ENCODE assay signal across 13 mouse cellular contexts in the genomic region with DNA sequence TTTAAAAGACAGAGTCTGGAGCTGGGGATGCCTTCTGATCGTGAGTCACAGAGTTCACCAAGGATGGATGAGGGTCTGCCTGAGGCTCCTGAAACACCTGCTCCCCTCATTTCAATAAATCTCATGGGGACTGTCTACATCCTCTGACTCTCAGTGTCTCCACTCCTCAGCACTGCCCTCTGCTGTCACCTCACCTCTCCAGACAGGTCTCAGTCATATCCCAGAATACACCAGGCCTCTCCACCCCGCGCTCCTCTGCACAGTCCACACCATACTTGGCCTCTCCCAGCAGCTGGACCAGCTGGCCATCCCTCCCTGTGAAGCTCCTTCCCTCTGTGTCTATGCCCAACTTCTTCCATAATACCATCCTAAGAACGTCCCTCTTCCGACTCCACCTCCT.
DNase-seq lines count a peak whose midpoint lies in the region; ATAC-seq and TF ChIP-seq lines count a peak whose summit lies in the region.
"Had no signal": no experiment of that assay in that cellular context is flagged by ENCODE, and none has a peak within 500 bp of the region (broad histone marks: within the 10 kb centered on the region; RNA-seq: fewer than 3 reads in every experiment).

No protein-coding gene starts in this region.

- H3K4me2 ChIP-seq in embryonic facial prominence, embryonic 11.5 days (ENCODE audit: low read depth, low read length), result no peak overlapping the region
- no peak overlapping the region for H3K4me2 ChIP-seq in kidney, embryonic 15.5 days
- no peak overlapping the region for H3K4me2 ChIP-seq in neural tube, embryonic 12.5 days (replicated peaks)
- H3K4me2 ChIP-seq in neural tube, embryonic 15.5 days, result no peak overlapping the region
- H3K4me2 ChIP-seq: forebrain, embryonic 12.5 days; liver, embryonic 15.5 days had no signal

- peak; percentile 42; the same call in 1 of the 2 replicates for ATAC-seq in embryonic facial prominence, embryonic 11.5 days (replicated peaks; ENCODE audit: insufficient number of reproducible peaks, low FRiP score, low TSS enrichment, low read depth)
- ATAC-seq in kidney, embryonic 15.5 days (replicated peaks; ENCODE audit: low FRiP score), result peak; percentile 43; the same call in 1 of the 2 replicates
- ATAC-seq in neural tube, embryonic 12.5 days (ENCODE audit: low FRiP score, low read depth), result 0 out of 2 replicates have a peak, but pooled peaks have one; percentile 37
- ATAC-seq in neural tube, embryonic 15.5 days (ENCODE audit: low FRiP score), result no peak
- ATAC-seq in CD4-positive, CD25-positive, alpha-beta regulatory T cell, adult 4 months, result no peak

- peak; percentile 34; the same call in 1 of the 2 replicates for TF ChIP-seq CTCF in small intestine, adult 2 months (IDR thresholded peaks at IDR 0.05; ENCODE audit: extremely low read depth, insufficient read length, insufficient replicate concordance, low read depth, low read length)

- no peak overlapping the region for H3K4me3 ChIP-seq in embryonic facial prominence, embryonic 11.5 days (ENCODE audit: low read depth, low read length)
- no peak overlapping the region for H3K4me3 ChIP-seq in embryonic facial prominence, embryonic 10.5 days
- H3K4me3 ChIP-seq in kidney, embryonic 15.5 days (replicated peaks), result no peak overlapping the region
- no peak overlapping the region for H3K4me3 ChIP-seq in neural tube, embryonic 12.5 days
- no peak overlapping the region for H3K4me3 ChIP-seq in neural tube, embryonic 15.5 days (replicated peaks)
- H3K4me3 ChIP-seq in small intestine, adult 2 months (ENCODE audit: low read depth, low read length), result no peak overlapping the region
- H3K4me3 ChIP-seq: forebrain, embryonic 12.5 days; liver, embryonic 15.5 days had no signal

- DNase-seq in embryonic facial prominence, embryonic 11.5 days (ENCODE audit: low spot score), result no peak
- DNase-seq in embryonic facial prominence, embryonic 10.5 days (ENCODE audit: low spot score), result no peak
- DNase-seq in kidney, postnatal 10 days, result no peak
- DNase-seq: adrenal gland, postnatal 14 days; kidney, adult 9 months; right cerebral cortex, postnatal 14 days had no signal

- no peak overlapping the region for H3K9ac ChIP-seq in embryonic facial prominence, embryonic 11.5 days (replicated peaks; ENCODE audit: low read length)
- H3K9ac ChIP-seq in kidney, embryonic 15.5 days, result no peak overlapping the region
- H3K9ac ChIP-seq in neural tube, embryonic 12.5 days, result no peak overlapping the region
- no peak overlapping the region for H3K9ac ChIP-seq in neural tube, embryonic 15.5 days (replicated peaks)
- H3K9ac ChIP-seq: forebrain, embryonic 12.5 days; liver, embryonic 15.5 days had no signal

- no peaks in the 10 kb centered on the region for H3K36me3 ChIP-seq in embryonic facial prominence, embryonic 11.5 days (replicated peaks; ENCODE audit: control insufficient read depth, insufficient read depth, low read depth, low read length)
- H3K36me3 ChIP-seq in embryonic facial prominence, embryonic 10.5 days (replicated peaks), result no peaks in the 10 kb centered on the region
- H3K36me3 ChIP-seq in kidney, embryonic 15.5 days, result no peaks in the 10 kb centered on the region
- H3K36me3 ChIP-seq in neural tube, embryonic 12.5 days, result no peaks in the 10 kb centered on the region
- no peaks in the 10 kb centered on the region for H3K36me3 ChIP-seq in neural tube, embryonic 15.5 days
- 0 out of 2 replicates have a peak, but pooled peaks cover 3% of the 10 kb centered on the region for H3K36me3 ChIP-seq in small intestine, adult 2 months (ENCODE audit: control insufficient read depth, insufficient read depth, low read length)
- H3K36me3 ChIP-seq: forebrain, embryonic 12.5 days; liver, embryonic 15.5 days had no signal

- no peaks in the 10 kb centered on the region for H3K4me1 ChIP-seq in embryonic facial prominence, embryonic 11.5 days (ENCODE audit: control insufficient read depth, insufficient read depth, low read length)
- 0 out of 2 replicates have a peak, but pooled peaks cover 4% of the 10 kb centered on the region for H3K4me1 ChIP-seq in embryonic facial prominence, embryonic 10.5 days
- H3K4me1 ChIP-seq in kidney, embryonic 15.5 days, result peaks cover 7% of the 10 kb centered on the region; the same call in 1 of the 2 replicates
- peaks cover 6% of the 10 kb centered on the region; the same call in 1 of the 2 replicates for H3K4me1 ChIP-seq in neural tube, embryonic 12.5 days
- peaks cover 4% of the 10 kb centered on the region; the same call in 1 of the 2 replicates for H3K4me1 ChIP-seq in neural tube, embryonic 15.5 days
- H3K4me1 ChIP-seq in small intestine, adult 2 months (ENCODE audit: control insufficient read depth, insufficient read depth, insufficient read length, low read length), result peaks cover 7% of the 10 kb centered on the region; the same call in 1 of the 2 replicates
- H3K4me1 ChIP-seq: liver, embryonic 15.5 days had no signal

- no peaks in the 10 kb centered on the region for H3K27me3 ChIP-seq in embryonic facial prominence, embryonic 11.5 days (ENCODE audit: control insufficient read depth, insufficient read depth, low read length)
- no peaks in the 10 kb centered on the region for H3K27me3 ChIP-seq in embryonic facial prominence, embryonic 10.5 days (replicated peaks; ENCODE audit: low read depth, poor library complexity, severe bottlenecking)
- no peaks in the 10 kb centered on the region for H3K27me3 ChIP-seq in kidney, embryonic 15.5 days
- no peaks in the 10 kb centered on the region for H3K27me3 ChIP-seq in neural tube, embryonic 12.5 days (replicated peaks)
- no peaks in the 10 kb centered on the region for H3K27me3 ChIP-seq in neural tube, embryonic 15.5 days (replicated peaks)
- no peaks in the 10 kb centered on the region for H3K27me3 ChIP-seq in small intestine, adult 2 months (ENCODE audit: control insufficient read depth, insufficient read depth, low read length)
- H3K27me3 ChIP-seq: forebrain, embryonic 12.5 days; liver, embryonic 15.5 days had no signal

- H3K9me3 ChIP-seq in embryonic facial prominence, embryonic 11.5 days (replicated peaks; ENCODE audit: control insufficient read depth, low read length), result no peaks in the 10 kb centered on the region
- H3K9me3 ChIP-seq in embryonic facial prominence, embryonic 10.5 days, result no peaks in the 10 kb centered on the region
- no peaks in the 10 kb centered on the region for H3K9me3 ChIP-seq in kidney, embryonic 15.5 days (replicated peaks)
- no peaks in the 10 kb centered on the region for H3K9me3 ChIP-seq in neural tube, embryonic 12.5 days
- no peaks in the 10 kb centered on the region for H3K9me3 ChIP-seq in neural tube, embryonic 15.5 days (replicated peaks)
- H3K9me3 ChIP-seq: forebrain, embryonic 12.5 days; liver, embryonic 15.5 days had no signal

- WGBS in embryonic facial prominence, embryonic 11.5 days, result 68% methylated on average over 5 of the region's 5 CpGs
- 76% methylated on average over 5 of the region's 5 CpGs for WGBS in embryonic facial prominence, embryonic 10.5 days
- 86% methylated on average over 5 of the region's 5 CpGs for WGBS in kidney, embryonic 15.5 days
- 74% methylated on average over 5 of the region's 5 CpGs for WGBS in neural tube, embryonic 12.5 days
- 72% methylated on average over 5 of the region's 5 CpGs for WGBS in neural tube, embryonic 15.5 days
- WGBS in small intestine, adult 2 months, result 78% methylated on average over 5 of the region's 5 CpGs

- H3K27ac ChIP-seq in embryonic facial prominence, embryonic 11.5 days (replicated peaks; ENCODE audit: low read depth, low read length), result no peak overlapping the region
- no peak overlapping the region for H3K27ac ChIP-seq in embryonic facial prominence, embryonic 10.5 days (replicated peaks)
- no peak overlapping the region for H3K27ac ChIP-seq in kidney, embryonic 15.5 days
- H3K27ac ChIP-seq in neural tube, embryonic 12.5 days, result no peak overlapping the region
- H3K27ac ChIP-seq in neural tube, embryonic 15.5 days (replicated peaks), result no peak overlapping the region
- no peak overlapping the region for H3K27ac ChIP-seq in small intestine, adult 2 months (ENCODE audit: insufficient read depth, low read depth, low read length)
- H3K27ac ChIP-seq: forebrain, embryonic 12.5 days; liver, embryonic 15.5 days had no signal

- no peak for TF ChIP-seq POLR2A in small intestine, adult 2 months (IDR thresholded peaks at IDR 0.05; ENCODE audit: low read depth, low read length)

Comparison
In these comparisons a context has a peak if more than half of its experiments do, and no peak if none do; other contexts are left out.
1. ATAC-seq: peak in embryonic facial prominence, embryonic 11.5 days (single experiment), kidney, embryonic 15.5 days (single experiment) and neural tube, embryonic 12.5 days (single experiment); none in neural tube, embryonic 15.5 days (single experiment) and CD4-positive, CD25-positive, alpha-beta regulatory T cell, adult 4 months (single experiment).